Mouse (Mus musculus): ENCODE results near the gene Tgds. TPM values are rescaled to one million over a fixed set of nuclear protein-coding genes. Genes with fewer than 3 reads are reported as not detected.

Gene Tgds
- polyA plus RNA-seq (2012; rRNA removed): 5.2 and 5.8 TPM in 2 replicates

GRCm38 (mm10) chr14:118132642-118132977, at the start of gene Tgds:
Gene Tgds (minus strand): TSS chr14:118132755.
- TF ChIP-seq POLR2A (IDR thresholded peaks at IDR 0.05; ENCODE audit: borderline replicate concordance, extremely low read depth, low read depth, low read length): peak; percentile 96
- TF ChIP-seq CTCF (IDR thresholded peaks at IDR 0.05; ENCODE audit: insufficient read depth, low read length): no peak
- peak within 1 kb of the TSS; percentile 96 for H3K4me3 ChIP-seq (replicated peaks; ENCODE audit: extremely low read depth, low read depth, low read length)
- WGBS: under 1% methylated on average over 28 of the region's 28 CpGs
- H3K4me1 ChIP-seq (ENCODE audit: control insufficient read depth, insufficient read depth, low read length): peaks cover 8% of the 10 kb centered on the region
- peak; percentile 96 for DNase-seq

GRCm38 (mm10) chr14:118180711-118181177, 48.2 kb upstream of the Tgds start:
- 7% methylated on average over 10 of the region's 10 CpGs for WGBS
- DNase-seq: peak; percentile 34
- Histone ChIP-seq H3K4me3 (replicated peaks; ENCODE audit: extremely low read depth, low read depth, low read length) (peak overlapping the region; percentile 80), H3K4me1 (ENCODE audit: control insufficient read depth, insufficient read depth, low read length) (no peaks in the 10 kb centered on the region)
- TF ChIP-seq POLR2A (IDR thresholded peaks at IDR 0.05; ENCODE audit: borderline replicate concordance, extremely low read depth, low read depth, low read length) (peak; percentile 73; the same call in 1 of the 2 replicates), CTCF (IDR thresholded peaks at IDR 0.05; ENCODE audit: insufficient read depth, low read length) (no peak)

GRCm38 (mm10) chr14:118180117-118180557, 47.6 kb upstream of the Tgds start:
- Histone ChIP-seq H3K4me3 (replicated peaks; ENCODE audit: extremely low read depth, low read depth, low read length) (peak overlapping the region; percentile 80), H3K4me1 (ENCODE audit: control insufficient read depth, insufficient read depth, low read length) (no peaks in the 10 kb centered on the region)
- peak; percentile 65 for DNase-seq
- 0% methylated on average over 20 of the region's 20 CpGs for WGBS
- TF ChIP-seq POLR2A (IDR thresholded peaks at IDR 0.05; ENCODE audit: borderline replicate concordance, extremely low read depth, low read depth, low read length) (no peak), CTCF (IDR thresholded peaks at IDR 0.05; ENCODE audit: insufficient read depth, low read length) (no peak)

- 37% methylated on average over 7 of the region's 7 CpGs for WGBS
- TF ChIP-seq CTCF (IDR thresholded peaks at IDR 0.05; ENCODE audit: insufficient read depth, low read length): no peak
- TF ChIP-seq POLR2A (IDR thresholded peaks at IDR 0.05; ENCODE audit: borderline replicate concordance, extremely low read depth, low read depth, low read length): no peak
- DNase-seq: no peak
- H3K4me3 ChIP-seq (replicated peaks; ENCODE audit: extremely low read depth, low read depth, low read length): peak overlapping the region; percentile 28
- H3K4me1 ChIP-seq (ENCODE audit: control insufficient read depth, insufficient read depth, low read length): no peaks in the 10 kb centered on the region
Measured at GRCm38 (mm10) chr14:118179701-118180100, 47.1 kb upstream of the Tgds start.

DNA sequence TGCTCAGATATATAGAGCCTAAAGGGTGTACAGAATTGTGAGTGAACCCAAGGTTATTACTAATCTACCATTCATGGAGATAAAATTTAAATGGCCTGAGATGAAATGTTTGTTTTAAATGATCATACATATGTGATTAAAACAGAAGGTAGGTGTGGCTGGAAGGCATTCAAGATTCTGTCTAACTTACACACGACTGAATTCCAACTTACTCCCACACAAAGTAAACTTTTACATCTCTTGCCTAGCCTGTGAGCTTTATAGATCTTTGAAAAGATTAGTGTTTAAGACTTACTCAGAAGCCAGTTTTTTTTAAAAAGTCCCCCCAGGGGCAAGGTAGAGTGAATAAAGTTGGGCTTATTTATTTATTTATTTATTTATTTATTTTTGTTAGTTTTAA, 46.7 kb upstream of the Tgds start:
- H3K4me1 ChIP-seq (ENCODE audit: control insufficient read depth, insufficient read depth, low read length): no peaks in the 10 kb centered on the region
- WGBS: 19% methylated on average over 1 of the region's 1 CpGs
- no peak for TF ChIP-seq POLR2A (IDR thresholded peaks at IDR 0.05; ENCODE audit: borderline replicate concordance, extremely low read depth, low read depth, low read length)
- no peak for TF ChIP-seq CTCF (IDR thresholded peaks at IDR 0.05; ENCODE audit: insufficient read depth, low read length)
- H3K4me3 ChIP-seq (replicated peaks; ENCODE audit: extremely low read depth, low read depth, low read length): no peak overlapping the region
- no peak for DNase-seq

GRCm38 (mm10) chr14:118175694-118176085, 43.1 kb upstream of the Tgds start:
- no peaks in the 10 kb centered on the region for H3K4me1 ChIP-seq (ENCODE audit: control insufficient read depth, insufficient read depth, low read length)
- no peak for DNase-seq
- no peak for TF ChIP-seq POLR2A (IDR thresholded peaks at IDR 0.05; ENCODE audit: borderline replicate concordance, extremely low read depth, low read depth, low read length)
- TF ChIP-seq CTCF (IDR thresholded peaks at IDR 0.05; ENCODE audit: insufficient read depth, low read length): no peak
- WGBS: 85% methylated on average over 12 of the region's 12 CpGs
- H3K4me3 ChIP-seq (replicated peaks; ENCODE audit: extremely low read depth, low read depth, low read length): no peak overlapping the region

- no peak for TF ChIP-seq POLR2A (IDR thresholded peaks at IDR 0.05; ENCODE audit: borderline replicate concordance, extremely low read depth, low read depth, low read length)
- TF ChIP-seq CTCF (IDR thresholded peaks at IDR 0.05; ENCODE audit: insufficient read depth, low read length): no peak
- no peak for DNase-seq
- no peak overlapping the region for H3K4me3 ChIP-seq (replicated peaks; ENCODE audit: extremely low read depth, low read depth, low read length)
- WGBS: 84% methylated on average over 30 of the region's 30 CpGs
- H3K4me1 ChIP-seq (ENCODE audit: control insufficient read depth, insufficient read depth, low read length): no peaks in the 10 kb centered on the region
Measured at GRCm38 (mm10) chr14:118175071-118175693, 42.6 kb upstream of the Tgds start.

GRCm38 (mm10) chr14:118173590-118174203, 41.1 kb upstream of the Tgds start:
- DNase-seq: no peak
- Histone ChIP-seq H3K4me3 (replicated peaks; ENCODE audit: extremely low read depth, low read depth, low read length) (no peak overlapping the region), H3K4me1 (ENCODE audit: control insufficient read depth, insufficient read depth, low read length) (no peaks in the 10 kb centered on the region)
- TF ChIP-seq CTCF (IDR thresholded peaks at IDR 0.05; ENCODE audit: insufficient read depth, low read length): no peak
- TF ChIP-seq POLR2A (IDR thresholded peaks at IDR 0.05; ENCODE audit: borderline replicate concordance, extremely low read depth, low read depth, low read length): no peak
- WGBS: 62% methylated on average over 11 of the region's 11 CpGs

- TF ChIP-seq CTCF (IDR thresholded peaks at IDR 0.05; ENCODE audit: insufficient read depth, low read length) (no peak), POLR2A (IDR thresholded peaks at IDR 0.05; ENCODE audit: borderline replicate concordance, extremely low read depth, low read depth, low read length) (no peak)
- DNase-seq: no peak
- no peak overlapping the region for H3K4me3 ChIP-seq (replicated peaks; ENCODE audit: extremely low read depth, low read depth, low read length)
- over 99% methylated on average over 4 of the region's 4 CpGs for WGBS
- no peaks in the 10 kb centered on the region for H3K4me1 ChIP-seq (ENCODE audit: control insufficient read depth, insufficient read depth, low read length)
Measured at GRCm38 (mm10) chr14:118168776-118169175, 36.2 kb upstream of the Tgds start.

- Histone ChIP-seq H3K4me1 (ENCODE audit: control insufficient read depth, insufficient read depth, low read length) (no peaks in the 10 kb centered on the region), H3K4me3 (replicated peaks; ENCODE audit: extremely low read depth, low read depth, low read length) (no peak overlapping the region)
- no peak for DNase-seq
- 76% methylated on average over 14 of the region's 14 CpGs for WGBS
- TF ChIP-seq POLR2A (IDR thresholded peaks at IDR 0.05; ENCODE audit: borderline replicate concordance, extremely low read depth, low read depth, low read length): no peak
- TF ChIP-seq CTCF (IDR thresholded peaks at IDR 0.05; ENCODE audit: insufficient read depth, low read length): no peak
Measured at GRCm38 (mm10) chr14:118162640-118163039, 30.1 kb upstream of the Tgds start.

Data from lung, adult 2 months (tissue).